Mouse (Mus musculus) limb, embryonic 11.5 days (tissue): ENCODE measurements around the gene Atp5s. TPM values are rescaled to one million over a fixed set of nuclear protein-coding genes. Genes with fewer than 3 reads are reported as not detected.
A peak's percentile ranks its signal among the peaks of the same experiment; 100 is the strongest.

ENCODE experiments used
- ATAC-seq: fragments of 200-750 bp; cut with Nextera tagmentation; 2 replicates; pipeline ENCODE4 v1.8.0; 2017; ENCODE audit warnings: low read depth; ENCODE audit not compliant: insufficient number of reproducible peaks, low FRiP score, low TSS enrichment
- DNase-seq: peaks from one replicate; pipeline ENCODE4 v3.0.0-alpha.2; 2015; ENCODE audit warnings: low spot score
- H3K27ac ChIP-seq: fragments of 300-500 bp; sonication (generic); replicated peaks from 2 replicates; pipeline ENCODE4 v1.5.1; 2014; ENCODE audit warnings: low read depth, mild to moderate bottlenecking, low read length
- H3K27me3 ChIP-seq: fragments of 300-500 bp; sonication (generic); 2 replicates; pipeline ENCODE4 v1.6.1; 2014; ENCODE audit warnings: mild to moderate bottlenecking, low read length, mixed read lengths; ENCODE audit not compliant: control insufficient read depth, insufficient read depth
- H3K36me3 ChIP-seq: fragments of 300-500 bp; sonication (generic); 2 replicates; pipeline ENCODE4 v1.6.1; 2014; ENCODE audit warnings: mild to moderate bottlenecking, low read length, moderate library complexity, mixed read lengths; ENCODE audit not compliant: control insufficient read depth, insufficient read depth
- H3K4me1 ChIP-seq: fragments of 300-500 bp; sonication (generic); 2 replicates; pipeline ENCODE4 v1.6.1; 2014; ENCODE audit warnings: low read length, mixed read lengths; ENCODE audit not compliant: control insufficient read depth, insufficient read depth
- H3K4me2 ChIP-seq: fragments of 300-500 bp; sonication (generic); 2 replicates; pipeline ENCODE4 v1.6.1; 2014; ENCODE audit warnings: low read depth, mild to moderate bottlenecking, moderate library complexity; ENCODE audit not compliant: severe bottlenecking
- H3K4me3 ChIP-seq: fragments of 300-500 bp; sonication (generic); 2 replicates; pipeline ENCODE4 v1.5.1; 2014; ENCODE audit warnings: low read depth, low read length
- H3K9ac ChIP-seq: fragments of 300-500 bp; sonication (generic); 2 replicates; pipeline ENCODE4 v1.6.1; 2014; ENCODE audit warnings: mild to moderate bottlenecking, low read length
- H3K9me3 ChIP-seq: fragments of 300-500 bp; sonication (generic); 2 replicates; pipeline ENCODE4 v1.6.1; 2016; ENCODE audit warnings: low read length; ENCODE audit not compliant: control insufficient read depth
- WGBS: fragments of 180-500 bp; shearing (Covaris S2); extraction: QIAGEN DNeasy Blood & Tissue Kit; methylation state at CpG from one replicate; pipeline ENCODE4 v1.1.7; 2014; 5-methylcytosine and 5-hydroxymethylcytosine counted together
- polyA plus RNA-seq: library from polyadenylated mRNA; unstranded; fragments of >200 nt; fragmentation: Nextera tagmentation; extraction: Ambion mirVana; gene quantifications from 2 replicates; pipeline ENCODE4 v1.2.1, GENCODE M21; 2014

The Atp5s gene
- 25.4 and 25.6 TPM in 2 replicates for polyA plus RNA-seq

- no peaks in the 10 kb centered on the region; the same call in 1 of the 2 replicates for H3K9me3 ChIP-seq
- no peaks in the 10 kb centered on the region for H3K27me3 ChIP-seq
- peak; percentile 97 for DNase-seq
- WGBS, result under 1% methylated on average over 60 of the region's 60 CpGs
- peak within 1 kb of the TSS; percentile 76 for H3K9ac ChIP-seq
- H3K4me3 ChIP-seq, result peak within 1 kb of the TSS; percentile 78
- H3K27ac ChIP-seq, result peak within 1 kb of the TSS; percentile 68
- H3K36me3 ChIP-seq, result peaks cover 2% of the 10 kb centered on the region; the same call in 1 of the 2 replicates
- peak; percentile 95 for ATAC-seq
- 0 out of 2 replicates have a peak, but pooled peaks cover 5% of the 10 kb centered on the region for H3K4me1 ChIP-seq
- peak within 1 kb of the TSS; percentile 84 for H3K4me2 ChIP-seq
Observed at GRCm38 (mm10) chr12:69724711-69725460, at the start of gene Atp5s, which contains the start of gene L2hgdh. Gene Atp5s (plus strand): TSS chr12:69724950. Gene L2hgdh (minus strand): TSS chr12:69724873.

DNA sequence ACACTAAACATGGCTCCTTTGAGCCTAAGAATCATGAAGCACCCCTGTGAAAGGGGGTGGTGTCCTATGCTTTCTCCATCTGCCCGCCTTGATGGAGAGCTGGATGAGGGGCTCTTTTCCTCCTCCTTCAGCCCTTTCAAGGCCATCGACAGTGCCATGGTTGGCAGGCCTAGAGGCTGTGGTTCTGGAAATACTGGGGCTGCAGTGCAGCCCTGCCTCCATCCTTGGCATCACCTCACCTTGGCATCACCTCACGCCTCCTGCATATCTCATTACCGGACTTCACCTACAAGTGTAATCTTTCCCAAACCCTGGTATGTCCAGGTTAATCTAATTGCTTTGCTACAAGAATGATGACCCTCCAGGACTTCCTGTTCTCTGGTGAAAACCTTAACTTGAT, 48.6 kb upstream of the Atp5s start:
- WGBS, result 89% methylated on average over 4 of the region's 4 CpGs

DNA sequence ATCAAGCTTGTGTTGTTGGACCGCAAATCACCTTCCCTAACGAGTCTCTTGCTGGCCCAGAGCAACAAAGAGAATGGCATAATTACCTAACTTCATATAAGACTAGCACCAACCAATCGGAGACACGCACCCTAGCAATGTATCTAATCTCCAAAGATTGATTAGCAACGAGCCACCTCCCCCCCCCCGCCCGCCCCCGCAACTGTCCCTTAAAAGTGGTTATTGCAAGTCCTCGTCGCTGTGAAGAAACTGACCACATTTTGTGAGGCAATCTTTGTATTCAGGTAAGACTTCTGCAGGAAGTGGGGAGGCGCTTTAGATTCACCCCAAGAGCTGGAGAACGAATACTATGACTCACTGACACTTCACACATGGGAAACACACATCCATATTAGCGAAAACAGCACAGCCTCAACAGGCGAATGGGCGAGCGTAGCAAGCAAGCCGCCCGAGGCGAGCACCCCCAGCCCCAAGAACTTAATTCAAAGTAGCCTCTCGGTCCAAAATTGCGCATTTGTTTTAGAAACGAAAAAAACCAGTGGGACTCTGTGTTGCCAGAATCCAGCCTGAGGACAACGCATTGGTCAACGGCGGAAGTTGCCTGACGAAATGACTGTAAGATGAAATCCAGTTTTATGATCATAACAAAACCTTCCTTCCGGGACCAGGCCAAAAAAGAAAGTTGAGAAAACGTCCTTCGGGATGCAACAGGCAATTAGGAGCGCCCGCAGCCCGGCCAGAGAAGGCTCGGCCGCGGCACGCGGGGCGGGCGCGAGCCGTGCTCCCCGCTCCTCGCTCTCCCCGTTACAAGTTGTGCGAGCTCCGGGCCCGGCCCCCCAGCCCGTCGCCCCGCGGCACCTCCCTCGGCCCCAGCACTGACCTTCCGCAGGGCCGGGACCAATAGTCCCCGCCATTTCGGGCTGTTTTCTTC, 43.9 kb upstream of the Atp5s start:
- H3K27ac ChIP-seq, result peak overlapping the region; percentile 97
- peaks cover 4% of the 10 kb centered on the region; the same call in 1 of the 2 replicates for H3K4me1 ChIP-seq
- H3K9me3 ChIP-seq, result no peaks in the 10 kb centered on the region
- H3K36me3 ChIP-seq, result no peaks in the 10 kb centered on the region
- ATAC-seq, result peak; percentile 59
- peak overlapping the region; percentile 97 for H3K9ac ChIP-seq
- H3K4me3 ChIP-seq, result peak overlapping the region; percentile 89
- DNase-seq, result peak; percentile 71
- H3K4me2 ChIP-seq, result peak overlapping the region; percentile 82
- WGBS, result under 1% methylated on average over 56 of the region's 56 CpGs
- H3K27me3 ChIP-seq, result no peaks in the 10 kb centered on the region

More for the DNA sequence above, 48.6 kb upstream of the Atp5s start:
- Histone ChIP-seq H3K9me3 (no peaks in the 10 kb centered on the region), H3K9ac (no peak overlapping the region), H3K36me3 (no peaks in the 10 kb centered on the region), H3K4me2 (no peak overlapping the region), H3K4me1 (peaks cover 4% of the 10 kb centered on the region; the same call in 1 of the 2 replicates), H3K4me3 (no peak overlapping the region), H3K27me3 (no peaks in the 10 kb centered on the region), H3K27ac (no peak overlapping the region)
- ATAC-seq (no peak), DNase-seq (no peak)

DNA sequence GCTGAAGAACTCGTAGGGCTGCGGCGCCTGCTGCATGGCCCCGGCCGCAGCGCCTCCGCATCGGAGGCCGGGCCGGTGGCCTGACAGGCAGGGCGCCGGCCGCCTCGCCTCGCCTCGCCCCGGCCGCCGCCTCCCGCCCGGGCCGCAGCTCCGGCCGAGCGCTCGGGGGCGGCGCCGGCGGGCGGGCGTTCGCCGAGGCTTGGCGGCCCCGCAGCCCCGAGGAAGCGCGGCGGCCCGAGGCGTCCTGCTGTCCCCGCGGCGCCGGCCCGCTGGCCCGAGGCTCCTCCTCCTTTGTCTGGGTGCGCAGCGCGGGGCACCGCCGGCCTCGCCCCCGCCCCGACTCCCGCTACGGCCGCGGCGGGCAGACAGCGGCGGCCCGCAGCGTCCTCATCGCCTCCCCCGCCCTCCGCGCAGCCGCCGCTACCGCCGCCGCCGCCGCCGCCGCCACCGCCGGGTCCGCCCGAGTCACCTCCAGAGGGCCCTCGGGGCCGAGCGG, 43.1 kb upstream of the Atp5s start, which contains the start of gene Sos2:
TSS of gene Sos2 (minus strand) at position 287 of the 496 bp plus-strand sequence.
- ATAC-seq, result peak; percentile 81
- peak within 1 kb of the TSS; percentile 97 for H3K9ac ChIP-seq
- H3K27me3 ChIP-seq, result no peaks in the 10 kb centered on the region
- WGBS, result under 1% methylated on average over 25 of the region's 85 CpGs
- H3K4me1 ChIP-seq, result peaks cover 4% of the 10 kb centered on the region; the same call in 1 of the 2 replicates
- no peaks in the 10 kb centered on the region for H3K36me3 ChIP-seq
- H3K9me3 ChIP-seq, result no peaks in the 10 kb centered on the region
- peak within 1 kb of the TSS; percentile 97 for H3K27ac ChIP-seq
- H3K4me2 ChIP-seq, result peak within 1 kb of the TSS; percentile 82
- peak within 1 kb of the TSS; percentile 89 for H3K4me3 ChIP-seq
- no peak for DNase-seq

GRCm38 (mm10) chr12:69682065-69682787, 42.5 kb upstream of the Atp5s start:
- DNase-seq (peak; percentile 88), ATAC-seq (peak; percentile 81)
- Histone ChIP-seq H3K4me1 (peaks cover 4% of the 10 kb centered on the region; the same call in 1 of the 2 replicates), H3K4me3 (peak overlapping the region; percentile 89), H3K9ac (peak overlapping the region; percentile 97), H3K36me3 (no peaks in the 10 kb centered on the region), H3K27me3 (no peaks in the 10 kb centered on the region), H3K9me3 (no peaks in the 10 kb centered on the region), H3K27ac (peak overlapping the region; percentile 97), H3K4me2 (peak overlapping the region; percentile 82)
- WGBS, result under 1% methylated on average over 37 of the region's 54 CpGs

DNA sequence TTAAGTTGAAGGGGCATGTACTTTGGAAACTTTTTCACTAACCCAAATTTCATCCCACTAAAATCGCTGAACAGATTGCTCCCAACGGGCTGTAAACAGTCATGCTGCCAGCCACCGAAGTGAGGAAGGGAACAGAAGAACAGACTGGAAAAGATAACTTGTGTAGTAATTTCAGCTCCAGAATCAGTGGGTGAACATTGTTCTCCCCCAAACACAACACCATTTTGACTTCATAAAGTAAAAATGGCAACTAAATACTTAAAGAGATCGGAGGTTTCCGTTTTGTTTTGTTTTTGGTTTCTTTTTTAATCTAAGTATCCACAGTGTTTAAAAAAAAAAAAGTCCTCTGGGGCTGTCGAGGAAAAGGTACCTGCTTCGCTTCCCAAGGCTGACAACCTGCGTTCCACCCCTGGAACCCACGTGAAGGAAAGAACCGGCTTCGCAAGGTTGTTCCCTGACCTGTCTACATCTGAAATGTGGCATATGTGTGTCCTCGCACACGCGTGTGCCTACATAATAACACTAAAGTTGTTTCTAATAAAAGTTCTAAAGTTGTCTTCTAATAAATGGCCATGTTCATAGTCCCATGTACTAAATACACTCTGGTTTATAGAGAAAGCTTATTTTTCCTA, 41.8 kb upstream of the Atp5s start:
- peaks cover 4% of the 10 kb centered on the region; the same call in 1 of the 2 replicates for H3K4me1 ChIP-seq
- H3K36me3 ChIP-seq, result no peaks in the 10 kb centered on the region
- H3K9me3 ChIP-seq, result no peaks in the 10 kb centered on the region
- H3K4me3 ChIP-seq, result no peak overlapping the region
- no peak overlapping the region for H3K9ac ChIP-seq
- ATAC-seq, result no peak
- WGBS, result 48% methylated on average over 14 of the region's 14 CpGs
- no peak for DNase-seq
- H3K27ac ChIP-seq, result no peak overlapping the region
- H3K4me2 ChIP-seq, result peak overlapping the region; percentile 82; the same call in 1 of the 2 replicates
- H3K27me3 ChIP-seq, result no peaks in the 10 kb centered on the region

GRCm38 (mm10) chr12:69683537-69683936, 41.2 kb upstream of the Atp5s start:
- ATAC-seq (no peak), DNase-seq (no peak)
- Histone ChIP-seq H3K9ac (no peak overlapping the region), H3K4me3 (no peak overlapping the region), H3K27ac (no peak overlapping the region), H3K4me2 (no peak overlapping the region), H3K36me3 (no peaks in the 10 kb centered on the region), H3K9me3 (no peaks in the 10 kb centered on the region), H3K4me1 (peaks cover 4% of the 10 kb centered on the region; the same call in 1 of the 2 replicates), H3K27me3 (no peaks in the 10 kb centered on the region)
- WGBS, result 66% methylated on average over 10 of the region's 10 CpGs
